Mouse (Mus musculus) embryo, embryonic 9.5 days (tissue): ENCODE measurements at regions not wholly inside any gene's neighbourhood (a gene's known extent, or its start where the extent isn't known, plus 50 kb on each side); places are given as distances from the start of the nearest gene placed in this dataset.

Source experiments
- DNase-seq: peaks from one replicate; pipeline ENCODE4 v3.0.0-alpha.2; 2017; ENCODE audit errors: extremely low spot score

DNA sequence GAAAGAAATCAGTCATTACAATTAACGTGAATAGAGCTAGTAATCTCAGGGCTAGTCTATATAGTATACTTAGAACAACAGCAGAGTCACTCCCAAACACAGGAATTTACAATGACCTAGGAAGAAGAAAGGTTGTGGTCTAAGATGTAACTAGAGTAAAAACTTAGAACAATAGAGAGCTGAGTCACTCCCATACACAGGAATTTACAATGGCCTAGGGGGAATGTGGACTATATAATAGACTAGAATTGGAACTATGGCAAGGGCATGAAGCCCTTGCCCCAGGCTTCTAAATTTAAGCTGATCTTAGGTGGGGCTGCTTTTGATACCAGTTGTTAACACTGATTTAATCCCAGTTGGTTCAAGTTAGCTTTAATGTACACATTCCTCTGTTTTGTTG, 1956.9 kb upstream of the Cdh20 start:
- DNase-seq: no peak

DNA sequence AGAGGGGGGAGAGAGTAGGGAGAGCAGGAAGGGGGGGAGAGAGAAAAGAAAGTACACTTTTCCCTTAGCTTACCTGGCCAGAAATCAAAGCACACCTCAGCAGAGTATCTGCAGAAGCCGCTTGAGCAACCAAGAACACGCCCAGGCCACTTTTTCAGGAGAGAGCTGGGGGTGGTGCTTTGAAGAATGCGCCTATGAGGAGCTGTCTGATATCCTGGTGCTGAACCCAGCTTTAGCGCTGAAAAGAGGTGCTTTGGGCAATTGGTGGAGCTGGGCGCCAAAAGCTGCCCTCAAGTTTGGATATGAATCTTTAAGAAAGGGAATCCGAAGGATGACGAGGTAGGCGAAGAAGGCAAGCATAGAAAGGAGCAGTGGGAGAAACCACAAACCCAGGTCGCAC, 1943.3 kb upstream of the Cdh20 start:
- peak; percentile 2 for DNase-seq

DNA sequence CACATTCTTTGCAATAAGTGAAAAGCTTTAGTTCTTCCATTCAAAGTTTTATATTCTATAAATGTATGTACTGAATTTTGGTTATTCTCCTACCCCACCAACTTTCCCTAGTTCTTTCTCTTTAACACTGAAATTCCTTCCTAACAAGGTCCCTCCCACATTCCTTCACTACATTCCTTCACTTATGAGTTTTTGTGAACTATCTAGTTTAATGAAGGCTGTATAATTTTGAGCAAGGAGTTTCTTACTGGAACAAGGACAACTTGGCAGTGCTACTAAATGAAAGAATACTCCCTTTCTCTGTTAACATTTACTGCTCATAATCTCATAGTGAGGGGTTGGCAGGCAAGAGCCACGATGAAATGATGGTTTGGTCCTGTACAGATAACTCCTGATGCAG, 1905.9 kb upstream of the Cdh20 start:
- DNase-seq: no peak

DNA sequence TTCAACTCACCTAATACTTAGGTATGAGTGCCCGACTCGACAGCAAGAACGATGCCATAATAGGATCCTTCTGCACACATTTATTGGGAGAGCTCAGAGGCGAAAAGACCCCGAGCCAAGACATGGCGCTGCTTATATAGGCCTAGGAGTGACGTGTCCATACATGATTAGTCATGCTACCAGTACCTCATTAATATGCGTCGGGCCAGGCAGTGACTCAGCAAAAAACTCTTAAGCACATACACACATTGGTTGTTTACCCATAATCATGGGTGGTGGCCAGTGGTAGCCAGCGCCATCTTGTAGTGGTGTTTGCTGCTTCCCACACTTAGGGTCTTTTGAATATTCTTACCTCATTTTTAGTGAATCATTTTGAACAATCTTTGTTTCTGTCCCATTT, 1889.2 kb upstream of the Cdh20 start:
- no peak for DNase-seq

DNA sequence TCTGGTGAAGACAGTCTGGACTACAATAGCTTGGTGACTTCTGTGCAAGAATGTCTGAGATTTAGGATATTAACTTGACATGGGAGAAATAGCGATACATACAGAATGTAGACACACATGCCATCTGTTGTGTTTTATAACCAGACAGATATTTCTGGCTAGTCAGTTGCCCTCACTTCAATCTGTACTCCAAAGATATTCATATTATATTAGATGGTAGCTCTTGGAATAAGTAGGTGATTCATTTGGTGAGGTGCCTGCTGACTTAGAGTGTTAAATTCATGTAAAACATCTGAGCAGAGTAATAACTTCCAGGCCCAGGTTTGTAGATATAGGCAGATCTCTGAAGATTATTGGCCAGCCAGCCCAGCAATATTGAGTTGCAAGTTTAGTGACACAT, 1869.2 kb upstream of the Cdh20 start:
- DNase-seq: no peak

DNA sequence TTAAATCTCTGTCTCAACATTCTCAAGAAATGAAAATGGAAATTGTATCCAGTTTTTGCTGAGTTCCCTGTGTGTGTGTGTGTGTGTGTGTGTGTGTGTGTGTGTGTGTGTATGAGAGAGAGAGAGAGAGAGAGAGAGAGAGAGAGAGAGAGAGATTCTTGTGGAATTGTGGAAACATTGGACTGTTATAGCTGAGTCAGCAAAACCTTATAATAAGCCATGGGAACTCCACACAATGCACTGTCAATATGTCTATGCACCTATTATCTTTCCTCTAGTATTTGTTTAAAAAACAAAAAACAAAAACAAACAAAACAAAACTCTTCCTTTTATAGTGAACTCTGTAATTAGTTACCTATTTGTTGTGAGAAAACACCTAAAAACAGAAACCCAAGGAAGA, 1845.2 kb upstream of the Cdh20 start:
- no peak for DNase-seq
